8 mouse cellular contexts compared by ENCODE assay signal in genomic region chr2:132252542-132253528, GRCm38 (mm10). TPM values are rescaled to one million over a fixed set of nuclear protein-coding genes. Genes with fewer than 3 reads are reported as not detected.
DNase-seq lines count a peak whose midpoint lies in the region; ATAC-seq and TF ChIP-seq lines count a peak whose summit lies in the region.

TSS of gene Pcna (minus strand) at chr2:132253314.

- peak within 1 kb of the TSS; percentile 70 for H3K4me3 ChIP-seq in embryonic facial prominence, embryonic 13.5 days
- H3K4me3 ChIP-seq in kidney, adult 2 months (ENCODE audit: insufficient read depth, low read depth, low read length) = peak within 1 kb of the TSS; percentile 64
- H3K4me3 ChIP-seq in limb, embryonic 12.5 days (replicated peaks) = peak within 1 kb of the TSS; percentile 51
- peak within 1 kb of the TSS; percentile 54 for H3K4me3 ChIP-seq in midbrain, embryonic 15.5 days
- H3K4me3 ChIP-seq in spleen, adult 2 months (ENCODE audit: extremely low read depth, insufficient read depth, insufficient read length) = peak within 1 kb of the TSS; percentile 76

- H3K27me3 ChIP-seq in embryonic facial prominence, embryonic 13.5 days = no peaks in the 10 kb centered on the region
- H3K27me3 ChIP-seq in kidney, adult 2 months (replicated peaks; ENCODE audit: control insufficient read depth, insufficient read depth, low read length) = no peaks in the 10 kb centered on the region
- no peaks in the 10 kb centered on the region for H3K27me3 ChIP-seq in limb, embryonic 12.5 days
- no peaks in the 10 kb centered on the region for H3K27me3 ChIP-seq in midbrain, embryonic 15.5 days (replicated peaks)
- H3K27me3 ChIP-seq in spleen, adult 2 months (ENCODE audit: control insufficient read depth, insufficient read depth, low read length) = no peaks in the 10 kb centered on the region

- peak within 1 kb of the TSS; percentile 77 for H3K9ac ChIP-seq in embryonic facial prominence, embryonic 13.5 days
- peak within 1 kb of the TSS; percentile 60 for H3K9ac ChIP-seq in limb, embryonic 12.5 days (replicated peaks)
- H3K9ac ChIP-seq in midbrain, embryonic 15.5 days = peak within 1 kb of the TSS; percentile 42

- H3K4me2 ChIP-seq in embryonic facial prominence, embryonic 13.5 days = peak within 1 kb of the TSS; percentile 73
- H3K4me2 ChIP-seq in limb, embryonic 12.5 days = peak within 1 kb of the TSS; percentile 55
- peak within 1 kb of the TSS; percentile 73 for H3K4me2 ChIP-seq in midbrain, embryonic 15.5 days

- no peaks in the 10 kb centered on the region for H3K9me3 ChIP-seq in embryonic facial prominence, embryonic 13.5 days
- H3K9me3 ChIP-seq in limb, embryonic 12.5 days = no peaks in the 10 kb centered on the region
- no peaks in the 10 kb centered on the region for H3K9me3 ChIP-seq in midbrain, embryonic 15.5 days

- no peak for TF ChIP-seq CTCF in kidney, adult 2 months (conservative IDR thresholded peaks at IDR 0.05; ENCODE audit: insufficient read depth, insufficient read length, low read depth, low read length)
- no peak for TF ChIP-seq CTCF in spleen, adult 2 months (IDR thresholded peaks at IDR 0.05; ENCODE audit: extremely low read depth, insufficient read depth, insufficient read length, insufficient replicate concordance)

- peak within 1 kb of the TSS; percentile 89 for H3K27ac ChIP-seq in embryonic facial prominence, embryonic 13.5 days
- H3K27ac ChIP-seq in kidney, adult 2 months (ENCODE audit: insufficient read depth, low read depth, low read length) = peak within 1 kb of the TSS; percentile 48
- peak within 1 kb of the TSS; percentile 87 for H3K27ac ChIP-seq in limb, embryonic 12.5 days
- H3K27ac ChIP-seq in midbrain, embryonic 15.5 days = peak within 1 kb of the TSS; percentile 78
- peak within 1 kb of the TSS; percentile 82 for H3K27ac ChIP-seq in spleen, adult 2 months (ENCODE audit: insufficient read depth, low read length)

- peak; percentile 99 for DNase-seq in 3134 (ENCODE audit: extremely low read depth, insufficient read length, low spot score)
- DNase-seq in adrenal gland, postnatal 36 days = peak; percentile 98 to 99
- DNase-seq in heart, adult 18-20 months = peak; percentile 97 to 99
- DNase-seq in kidney, adult 2 months = peak; percentile 99
- peak; percentile 96 for DNase-seq in spleen, adult 2 months (ENCODE audit: low read depth in 1 of 2, low spot score in 2 of 2)

- H3K36me3 ChIP-seq in embryonic facial prominence, embryonic 13.5 days = peaks cover 19% of the 10 kb centered on the region
- H3K36me3 ChIP-seq in kidney, adult 2 months (ENCODE audit: control insufficient read depth, insufficient read depth, low read length) = no peaks in the 10 kb centered on the region
- peaks cover 29% of the 10 kb centered on the region for H3K36me3 ChIP-seq in limb, embryonic 12.5 days
- no peaks in the 10 kb centered on the region; the same call in 1 of the 2 replicates for H3K36me3 ChIP-seq in midbrain, embryonic 15.5 days (replicated peaks)
- H3K36me3 ChIP-seq in spleen, adult 2 months (ENCODE audit: control insufficient read depth, insufficient read depth, low read length) = peaks cover 6% of the 10 kb centered on the region

- peak; percentile 64 for TF ChIP-seq POLR2A in kidney, adult 2 months (IDR thresholded peaks at IDR 0.05; ENCODE audit: low read depth, low read length)
- peak; percentile 87 for TF ChIP-seq POLR2A in spleen, adult 2 months (IDR thresholded peaks at IDR 0.05; ENCODE audit: low read depth, low read length)

- ATAC-seq in embryonic facial prominence, embryonic 13.5 days (ENCODE audit: insufficient number of reproducible peaks, insufficient read depth, low FRiP score, low TSS enrichment, low read depth) = peak; percentile 99
- peak; percentile 98 for ATAC-seq in limb, embryonic 12.5 days (ENCODE audit: insufficient number of reproducible peaks, insufficient read depth, low FRiP score, low TSS enrichment, low read depth)
- peak; percentile 99 for ATAC-seq in midbrain, embryonic 15.5 days (replicated peaks)

- under 1% methylated on average over 79 of the region's 79 CpGs for WGBS in embryonic facial prominence, embryonic 13.5 days
- WGBS in kidney, adult 2 months = under 1% methylated on average over 79 of the region's 79 CpGs
- WGBS in limb, embryonic 12.5 days = under 1% methylated on average over 79 of the region's 79 CpGs
- under 1% methylated on average over 78 of the region's 79 CpGs for WGBS in midbrain, embryonic 15.5 days
- WGBS in spleen, adult 2 months = under 1% methylated on average over 79 of the region's 79 CpGs

- peaks cover 26% of the 10 kb centered on the region for H3K4me1 ChIP-seq in embryonic facial prominence, embryonic 13.5 days
- no peaks in the 10 kb centered on the region; the same call in 1 of the 2 replicates for H3K4me1 ChIP-seq in kidney, adult 2 months (ENCODE audit: control insufficient read depth, insufficient read depth, low read length)
- peaks cover 25% of the 10 kb centered on the region for H3K4me1 ChIP-seq in limb, embryonic 12.5 days (replicated peaks)
- H3K4me1 ChIP-seq in midbrain, embryonic 15.5 days = peaks cover 26% of the 10 kb centered on the region
- H3K4me1 ChIP-seq in spleen, adult 2 months (ENCODE audit: control insufficient read depth, insufficient read depth, insufficient read length) = peaks cover 4% of the 10 kb centered on the region; the same call in 1 of the 2 replicates

RNA-seq across cellular contexts. Expression of gene Pcna, which starts in this region (rescaled TPM):
- total RNA-seq in adrenal gland, postnatal 36 days (2021) = 100 to 1,000 TPM in 1 of 2 experiments, 10 to 100 TPM in 1; 96.5 to 111 TPM
- polyA plus RNA-seq in embryonic facial prominence, embryonic 13.5 days (2015; fragmentation: Nextera tagmentation; extraction: Ambion mirVana) = 274 and 276 TPM in 2 replicates
- total RNA-seq in heart, adult 18-20 months (2021) = 10 to 100 TPM; 40.6 to 41.8 TPM
- 35.9 and 38.2 TPM in 2 replicates for polyA plus RNA-seq in kidney, adult 2 months (2012; rRNA removed)
- 311 and 315 TPM in 2 replicates for polyA plus RNA-seq in limb, embryonic 12.5 days (2016; fragmentation: Nextera tagmentation; extraction: Ambion mirVana)
- 92.3 and 96.8 TPM in 2 replicates for polyA plus RNA-seq in midbrain, embryonic 15.5 days (2015; fragmentation: Nextera tagmentation; extraction: Ambion mirVana)
- polyA plus RNA-seq in spleen, adult 2 months (2012; rRNA removed) = 81.7 and 121 TPM in 2 replicates

Comparison
In these comparisons a context has a peak if more than half of its experiments do, and no peak if none do; other contexts are left out.
1. Peak in every context shown above with its lines: DNase-seq, ATAC-seq, H3K4me3 ChIP-seq and H3K27ac ChIP-seq.